ENCODE assay signal across 8 mouse cellular contexts in genomic region chr5:108132441-108133243, GRCm38 (mm10). TPM values are rescaled to one million over a fixed set of nuclear protein-coding genes. Genes with fewer than 3 reads are reported as not detected.
DNase-seq lines count a peak whose midpoint lies in the region; ATAC-seq lines count a peak whose summit lies in the region.

Gene Tmed5, minus strand, starts transcription at chr5:108132620.
Gene Ccdc18, plus strand, starts transcription at chr5:108132875.

- under 1% methylated on average over 65 of the region's 65 CpGs for WGBS in hindbrain, embryonic 12.5 days

- H3K4me2 ChIP-seq in hindbrain, embryonic 12.5 days (replicated peaks): peak within 1 kb of the TSS; percentile 68

- peaks cover 8% of the 10 kb centered on the region for H3K4me1 ChIP-seq in hindbrain, embryonic 12.5 days

- no peaks in the 10 kb centered on the region for H3K27me3 ChIP-seq in hindbrain, embryonic 12.5 days

- peak within 1 kb of the TSS; percentile 86 for H3K9ac ChIP-seq in hindbrain, embryonic 12.5 days

- DNase-seq in NIH3T3 (ENCODE audit: low read depth): peak; percentile 99
- peak; percentile 98 to 99 for DNase-seq in cerebellum, postnatal 10 days
- peak; percentile 94 to 97 for DNase-seq in frontal cortex, postnatal 10 days (ENCODE audit: low spot score in 2 of 2)
- peak; percentile 93 to 98 for DNase-seq in layer of hippocampus, postnatal 14 days (ENCODE audit: low spot score in 2 of 2)
- DNase-seq in lung, postnatal 14 days: peak; percentile 96
- DNase-seq in retina, adult 2 months (ENCODE audit: low read depth, low spot score): peak; percentile 90
- DNase-seq in thymus, postnatal 36 days: peak; percentile 97 to 98

- H3K4me3 ChIP-seq in hindbrain, embryonic 12.5 days: peak within 1 kb of the TSS; percentile 88

- ATAC-seq in hindbrain, embryonic 12.5 days (ENCODE audit: low FRiP score): peak; percentile 99

- 0 out of 2 replicates have a peak, but pooled peaks cover 7% of the 10 kb centered on the region for H3K36me3 ChIP-seq in hindbrain, embryonic 12.5 days

- H3K27ac ChIP-seq in hindbrain, embryonic 12.5 days: peak within 1 kb of the TSS; percentile 88

- no peaks in the 10 kb centered on the region for H3K9me3 ChIP-seq in hindbrain, embryonic 12.5 days (replicated peaks)

RNA-seq across cellular contexts. Expression of gene Tmed5, which starts in this region (rescaled TPM):
- polyA plus RNA-seq in hindbrain, embryonic 12.5 days (2016; fragmentation: Nextera tagmentation; extraction: Ambion mirVana): 26.5 and 30.4 TPM in 2 replicates
- total RNA-seq in layer of hippocampus, postnatal 14 days (2021): 10 to 100 TPM; 22.6 to 25.2 TPM

RNA-seq across cellular contexts. Expression of gene Ccdc18, which starts in this region (rescaled TPM):
- 7.3 and 7.7 TPM in 2 replicates for polyA plus RNA-seq in hindbrain, embryonic 12.5 days (2016; fragmentation: Nextera tagmentation; extraction: Ambion mirVana)
- 1 to 10 TPM; 1.4 to 1.9 TPM for total RNA-seq in layer of hippocampus, postnatal 14 days (2021)

Comparison
In these comparisons a context has a peak if more than half of its experiments do, and no peak if none do; other contexts are left out.
1. Peak in every context shown above with its lines: DNase-seq, ATAC-seq, H3K4me3 ChIP-seq and H3K27ac ChIP-seq.